Mouse (Mus musculus) bone marrow, adult 2 months (tissue): ENCODE results near the gene Dnaja2. TPM values are rescaled to one million over a fixed set of nuclear protein-coding genes. Genes with fewer than 3 reads are reported as not detected.

Experiments used
- H3K27ac ChIP-seq: fragments of 200-500 bp; 2 replicates; pipeline ENCODE4 v1.5.1; 2012; ENCODE audit warnings: low read depth, mild to moderate bottlenecking, control low read depth, inconsistent platforms, low read length; ENCODE audit not compliant: control insufficient read depth, poor library complexity, insufficient read depth
- H3K4me1 ChIP-seq: fragments of 200-500 bp; 2 replicates; pipeline ENCODE4 v1.6.1; 2011; ENCODE audit warnings: low read length; ENCODE audit not compliant: control insufficient read depth, insufficient read depth
- H3K4me3 ChIP-seq: fragments of 200-500 bp; replicated peaks from 2 replicates; pipeline ENCODE3; 2011; ENCODE audit warnings: mild to moderate bottlenecking, low read depth, low read length, control low read depth; ENCODE audit not compliant: control insufficient read depth
- CTCF ChIP-seq: fragments of 200-500 bp; IDR thresholded peaks from 2 replicates; pipeline ENCODE4 v1.5.1; 2011; ENCODE audit warnings: low read length, control low read depth; ENCODE audit not compliant: control insufficient read depth, insufficient read depth
- POLR2A ChIP-seq: fragments of 200-500 bp; IDR thresholded peaks from 2 replicates; pipeline ENCODE4 v1.6.1; 2011; ENCODE audit warnings: low read depth, mild to moderate bottlenecking, control low read depth, low read length, borderline replicate concordance; ENCODE audit not compliant: control insufficient read depth
- WGBS: fragments of 180-500 bp; shearing (Covaris S2); methylation state at CpG from one replicate; pipeline ENCODE4 v1.1.7; 2018; 5-methylcytosine and 5-hydroxymethylcytosine counted together
- polyA plus RNA-seq: library from polyadenylated mRNA; stranded (reverse); fragments of >200 nt; gene quantifications from 2 replicates; pipeline ENCODE4 v1.2.4, GENCODE M21; 2011; ENCODE audit warnings: low replicate concordance; ENCODE audit not compliant: missing spikeins, insufficient read depth, insufficient read length

Dnaja2 gene
- 36.8 and 67.4 TPM in 2 replicates for polyA plus RNA-seq

- Histone ChIP-seq H3K27ac (peak within 1 kb of the TSS; percentile 97), H3K4me1 (peaks cover 1% of the 10 kb centered on the region), H3K4me3 (peak within 1 kb of the TSS; percentile 100)
- TF ChIP-seq CTCF (no peak), POLR2A (peak; percentile 74; the same call in 1 of the 2 replicates)
- WGBS = under 1% methylated on average over 77 of the region's 77 CpGs
Observed at GRCm38 (mm10) chr8:85555181-85556145, at the start of gene Dnaja2. Gene Dnaja2, minus strand, starts transcription at chr8:85555344.

- TF ChIP-seq POLR2A (no peak), CTCF (no peak)
- no peak overlapping the region for H3K27ac ChIP-seq
- H3K4me1 ChIP-seq = no peaks in the 10 kb centered on the region
- 52% methylated on average over 4 of the region's 4 CpGs for WGBS
- no peak overlapping the region for H3K4me3 ChIP-seq
Observed at GRCm38 (mm10) chr8:85604201-85604600, 49.1 kb upstream of the Dnaja2 start.

GRCm38 (mm10) chr8:85603203-85603895 lies 48.2 kb upstream of the Dnaja2 start:
- Histone ChIP-seq H3K27ac (no peak overlapping the region), H3K4me3 (no peak overlapping the region), H3K4me1 (no peaks in the 10 kb centered on the region)
- TF ChIP-seq CTCF = peak; percentile 53; the same call in 1 of the 2 replicates
- no peak for TF ChIP-seq POLR2A
- 39% methylated on average over 8 of the region's 8 CpGs for WGBS

- no peaks in the 10 kb centered on the region for H3K4me1 ChIP-seq
- H3K4me3 ChIP-seq = no peak overlapping the region
- TF ChIP-seq POLR2A = no peak
- WGBS = 81% methylated on average over 4 of the region's 4 CpGs
- no peak overlapping the region for H3K27ac ChIP-seq
Observed at GRCm38 (mm10) chr8:85602737-85603136, 47.6 kb upstream of the Dnaja2 start.

GRCm38 (mm10) chr8:85601741-85602140 lies 46.6 kb upstream of the Dnaja2 start:
- TF ChIP-seq POLR2A (no peak), CTCF (no peak)
- no peak overlapping the region for H3K27ac ChIP-seq
- no peaks in the 10 kb centered on the region for H3K4me1 ChIP-seq
- no peak overlapping the region for H3K4me3 ChIP-seq
- WGBS = 80% methylated on average over 8 of the region's 8 CpGs

- Histone ChIP-seq H3K4me3 (no peak overlapping the region), H3K4me1 (no peaks in the 10 kb centered on the region), H3K27ac (no peak overlapping the region)
- WGBS = 60% methylated on average over 8 of the region's 8 CpGs
- no peak for TF ChIP-seq POLR2A
Observed at GRCm38 (mm10) chr8:85597413-85598191, 42.5 kb upstream of the Dnaja2 start.

GRCm38 (mm10) chr8:85595391-85595790 lies 40.2 kb upstream of the Dnaja2 start:
- no peak overlapping the region for H3K27ac ChIP-seq
- H3K4me3 ChIP-seq = no peak overlapping the region
- TF ChIP-seq POLR2A (no peak), CTCF (no peak)
- WGBS = 72% methylated on average over 6 of the region's 6 CpGs
- no peaks in the 10 kb centered on the region for H3K4me1 ChIP-seq
